Mouse (Mus musculus): ENCODE results near the gene Gm45808. TPM values are rescaled to one million over a fixed set of nuclear protein-coding genes. Genes with fewer than 3 reads are reported as not detected.
"Not testable (repeated sequence)": the region's sequence is repeated elsewhere in the genome, so short reads cannot be mapped to it uniquely, and the experiment has no call there.

Gene Gm45808
- total RNA-seq, 2 experiments from 2014 or later, result 2.8 to 4.6 TPM

DNA sequence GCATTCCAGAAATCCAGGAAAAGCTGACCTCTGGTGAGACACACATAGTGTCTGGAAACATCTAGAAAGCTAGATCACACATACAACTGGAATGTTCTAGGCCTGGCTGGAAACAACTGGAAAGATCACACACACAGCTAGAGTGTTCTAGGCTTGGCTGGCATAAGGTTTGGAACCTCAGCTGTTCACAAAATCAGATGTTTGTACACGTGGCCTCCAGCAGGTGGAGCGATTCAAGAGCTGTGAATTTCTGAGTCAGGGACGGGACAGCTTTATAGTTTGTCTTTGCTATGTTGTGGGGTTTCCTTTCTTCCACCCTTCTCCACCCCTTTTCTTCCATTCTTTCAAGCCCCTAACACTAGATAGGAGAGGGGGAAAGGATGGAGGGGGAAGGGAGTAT lies 9.6 kb downstream of the Gm45808 start:
- intact Hi-C loops (cut with DNase I), result loop anchor here (1.0 kb wide), 1 partner anchor 84 kb away; no protein-coding TSS in a partner anchor
- peak; percentile 65 to 75 for DNase-seq

DNA sequence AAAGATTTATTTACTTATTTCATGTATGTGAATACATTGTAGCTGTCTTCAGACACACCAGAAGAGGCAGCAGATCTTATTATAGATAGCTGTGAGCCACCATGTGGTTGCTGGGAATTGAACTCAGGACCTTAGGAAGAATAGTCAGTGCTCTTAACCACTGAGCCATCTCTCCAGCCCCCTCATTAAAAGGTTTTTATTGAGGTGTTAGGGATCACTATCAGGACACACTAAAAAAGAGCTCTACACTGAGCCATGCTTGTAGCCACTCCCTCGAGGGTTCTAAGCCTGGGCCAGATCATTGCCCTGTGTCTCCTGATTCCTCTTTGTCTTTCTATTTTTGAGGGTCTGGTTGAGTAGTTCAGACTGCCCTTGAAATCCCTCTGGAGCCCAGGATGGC lies 10.2 kb downstream of the Gm45808 start:
- intact Hi-C loops (cut with DNase I), result no loop called here
- DNase-seq, result no peak

DNA sequence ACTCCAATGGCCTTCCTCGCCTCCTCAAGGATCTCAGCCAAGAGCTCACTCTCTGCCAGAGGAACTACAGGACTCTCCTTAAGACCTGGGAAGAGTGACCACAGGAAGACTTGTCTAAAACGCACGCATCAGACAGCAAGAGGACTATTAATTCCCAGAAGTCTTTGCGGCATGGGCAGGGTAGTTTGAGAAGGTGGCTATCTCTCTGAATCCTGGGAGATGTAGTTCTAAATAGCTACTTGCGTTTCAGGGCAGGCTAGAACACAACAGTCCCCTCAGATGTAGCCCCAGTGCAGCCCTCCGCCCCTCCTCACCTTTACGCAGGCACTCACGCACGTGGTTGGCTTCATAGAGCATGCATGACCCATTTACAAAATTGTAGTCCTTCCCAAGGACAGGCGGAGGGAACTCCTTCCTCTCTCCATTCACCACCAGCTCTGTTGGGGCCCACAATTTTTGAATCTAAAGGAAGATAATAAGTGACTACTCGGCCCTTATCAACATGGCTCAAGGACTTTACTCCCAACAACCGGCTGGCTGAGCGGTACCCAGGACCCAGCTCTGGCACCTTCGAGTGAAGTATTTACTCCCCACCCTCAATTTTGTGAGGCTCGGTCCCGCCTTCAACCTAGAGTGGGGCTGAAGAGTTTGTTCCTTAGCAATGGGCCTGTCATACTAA lies 11.2 kb downstream of the Gm45808 start:
- DNase-seq, result no peak
- intact Hi-C loops (cut with DNase I), result loop anchor here (2.0 kb wide), 1 partner anchor 47 kb away; no protein-coding TSS in a partner anchor

DNA sequence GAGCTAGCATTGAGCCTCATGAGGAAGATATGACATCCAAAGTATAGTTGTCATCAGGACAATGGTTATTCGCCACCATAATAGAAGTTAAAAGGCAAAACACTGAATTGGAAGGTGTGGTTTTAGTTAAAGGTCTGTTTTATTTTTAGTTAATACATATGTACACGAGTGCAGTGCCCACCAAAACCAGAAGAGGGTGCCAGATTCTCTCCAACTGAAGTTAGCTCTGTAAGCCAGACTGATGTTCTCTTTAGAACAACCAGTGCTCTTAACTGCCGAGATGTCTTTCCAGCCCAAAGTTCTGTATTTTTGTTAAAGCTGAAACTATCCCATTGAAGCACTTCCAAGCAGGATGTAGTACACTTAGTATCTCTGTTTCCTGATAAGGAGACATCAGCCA lies 15.7 kb downstream of the Gm45808 start:
- peak; percentile 67 to 82 for DNase-seq
- intact Hi-C loops (cut with DNase I), result no loop called here

DNA sequence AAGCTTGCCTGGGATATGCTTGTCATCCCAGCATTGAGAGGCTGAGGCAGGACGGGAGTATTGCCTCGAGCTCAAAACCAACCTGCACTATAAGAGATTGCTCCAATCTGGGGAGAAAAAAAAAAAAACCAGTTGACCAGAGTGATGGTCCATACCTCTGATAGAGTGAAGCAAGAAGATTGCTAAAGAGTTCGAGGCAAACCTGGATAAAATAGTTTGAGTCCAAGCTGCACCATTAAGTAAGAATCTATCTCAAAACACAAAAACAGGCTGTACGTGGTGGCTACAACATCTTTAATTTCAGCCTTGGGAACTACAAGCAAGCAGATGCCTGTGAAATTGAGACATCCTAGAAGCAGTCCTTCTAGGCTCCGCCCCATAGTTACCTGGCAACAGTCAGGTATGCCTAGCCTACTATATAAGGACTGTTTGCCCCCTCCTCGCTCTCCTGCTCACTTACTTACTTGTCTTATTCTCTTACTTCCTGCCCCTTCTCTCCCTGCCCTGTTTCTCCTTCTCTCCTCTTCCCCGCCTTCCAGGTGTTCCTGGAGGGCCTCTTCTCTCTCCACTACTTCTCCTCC lies 19.4 kb downstream of the Gm45808 start:
- no peak for DNase-seq
- intact Hi-C loops (cut with DNase I), result no loop called here

DNA sequence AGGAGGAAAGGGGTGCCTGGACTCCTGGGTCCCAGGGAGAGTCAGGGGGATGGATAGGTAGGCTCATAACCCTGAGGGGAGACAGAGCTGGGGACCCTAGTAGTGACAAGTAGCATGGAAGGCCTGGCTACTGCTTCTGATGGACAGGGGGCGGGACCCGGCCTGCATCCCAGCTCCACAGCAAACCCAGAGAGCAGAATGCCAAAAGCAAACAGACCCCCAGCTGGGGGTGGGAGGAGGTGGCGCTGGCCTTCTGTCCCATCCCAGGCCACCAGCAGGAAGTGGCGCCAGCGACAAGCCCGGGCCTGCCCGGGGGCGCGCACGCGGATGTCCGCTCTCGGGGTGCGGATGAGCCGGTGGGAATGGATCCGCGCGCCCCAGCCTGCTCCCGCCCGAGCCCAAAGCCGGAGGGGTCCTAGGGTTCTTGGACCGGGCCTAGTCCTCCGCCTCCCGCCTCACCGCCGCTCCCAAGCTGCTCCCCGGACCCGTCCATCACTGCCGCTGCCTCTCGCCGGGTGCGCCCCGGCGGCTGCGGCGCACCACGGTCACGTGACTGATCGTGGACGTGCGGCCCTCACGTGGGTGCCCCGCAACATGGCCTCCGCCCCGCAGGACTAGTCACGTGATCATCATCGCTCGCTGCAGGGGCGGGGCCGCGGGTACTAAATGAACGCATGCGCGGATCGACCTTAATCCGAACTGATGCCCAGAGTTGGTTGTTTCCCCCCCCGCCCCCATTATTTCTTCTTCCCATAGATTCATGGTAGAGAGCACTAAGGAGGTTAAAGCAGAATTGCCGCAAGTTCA lies 20.1 kb downstream of the Gm45808 start, which contains the start of gene Bax:
Gene Bax, minus strand, starts transcription at position 616 of the 807 bp plus-strand sequence.
- intact Hi-C loops (cut with DNase I), result no loop called here

DNA sequence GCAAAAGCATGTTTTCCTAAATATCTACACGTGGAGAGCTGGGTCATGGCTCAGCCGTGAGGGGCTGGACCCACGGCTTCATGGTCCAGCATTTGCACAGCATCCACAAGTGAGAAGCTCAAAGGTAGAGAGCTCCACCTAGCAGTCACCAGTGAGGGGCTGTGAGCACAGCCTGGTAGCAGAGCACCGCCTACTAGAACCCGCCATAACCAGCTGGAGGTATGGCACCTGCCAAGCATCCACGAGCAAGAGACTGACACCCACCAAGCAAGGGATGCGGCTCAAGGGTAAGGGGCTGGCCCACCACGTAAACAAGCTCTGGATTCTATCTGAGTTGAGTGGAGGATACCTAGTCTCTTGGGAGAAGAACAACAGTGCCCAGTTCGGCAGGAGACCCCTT lies 21.1 kb downstream of the Gm45808 start:
- no peak for DNase-seq
- intact Hi-C loops (cut with DNase I), result no loop called here

More for the DNA sequence above, 20.1 kb downstream of the Gm45808 start, which contains the start of gene Bax:
- peak; percentile 94 to 97 for DNase-seq

DNA sequence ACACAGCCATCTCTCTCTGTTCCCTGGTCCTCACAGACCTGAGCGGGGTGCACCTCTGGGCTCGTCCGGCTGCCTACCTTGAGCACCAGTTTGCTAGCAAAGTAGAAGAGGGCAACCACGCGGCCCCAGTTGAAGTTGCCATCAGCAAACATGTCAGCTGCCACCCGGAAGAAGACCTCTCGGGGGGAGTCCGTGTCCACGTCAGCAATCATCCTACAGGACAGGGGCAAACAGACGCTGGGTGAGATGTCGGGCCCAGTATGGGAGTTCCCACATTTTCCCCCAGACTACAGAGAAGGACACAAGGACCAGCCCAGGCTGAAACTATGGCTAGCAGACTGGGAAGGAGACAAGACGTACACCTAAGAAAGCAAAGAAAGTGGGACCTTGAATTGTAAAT lies 21.5 kb downstream of the Gm45808 start:
- intact Hi-C loops (cut with DNase I), result no loop called here
- no peak for DNase-seq

DNA sequence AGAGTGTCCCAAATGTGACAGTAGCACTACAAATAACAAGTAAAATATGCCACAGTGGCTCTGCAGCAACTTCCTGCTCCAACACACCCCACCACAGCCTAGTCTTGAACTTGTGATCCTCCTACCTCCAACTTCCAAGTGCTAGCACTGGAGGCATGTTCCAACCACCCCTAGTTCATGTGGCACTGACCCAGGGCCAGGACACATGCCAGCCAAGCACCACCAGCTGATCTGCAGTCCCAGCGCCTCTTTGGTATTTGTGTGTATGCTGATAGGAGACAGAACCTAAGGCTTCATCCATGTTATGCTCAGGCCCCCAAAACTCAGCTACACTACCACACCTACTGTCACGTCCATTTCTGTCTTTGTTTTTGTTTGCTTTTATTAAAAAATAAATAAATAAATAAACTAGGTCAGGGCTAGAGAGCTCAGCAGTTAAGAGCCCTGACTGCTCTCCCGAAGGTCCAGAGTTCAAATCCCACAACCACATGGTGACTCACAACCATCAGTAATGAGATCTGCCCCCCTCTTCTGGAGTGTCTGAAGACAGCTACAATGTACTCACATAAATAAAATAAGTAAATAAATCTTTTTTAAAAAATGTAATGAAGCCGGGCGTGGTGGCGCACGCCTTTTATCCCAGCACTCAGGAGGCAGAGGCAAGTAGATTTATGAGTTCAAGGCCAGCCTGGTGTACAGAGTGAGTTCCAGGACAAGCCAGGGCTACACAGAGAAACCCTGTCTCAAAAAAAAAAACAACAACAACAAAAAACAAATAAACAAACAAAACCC lies 22.4 kb downstream of the Gm45808 start:
- no peak for DNase-seq
- intact Hi-C loops (cut with DNase I), result loop anchor here (5.0 kb wide), 1 partner anchor 238 kb away; no protein-coding TSS in a partner anchor

DNA sequence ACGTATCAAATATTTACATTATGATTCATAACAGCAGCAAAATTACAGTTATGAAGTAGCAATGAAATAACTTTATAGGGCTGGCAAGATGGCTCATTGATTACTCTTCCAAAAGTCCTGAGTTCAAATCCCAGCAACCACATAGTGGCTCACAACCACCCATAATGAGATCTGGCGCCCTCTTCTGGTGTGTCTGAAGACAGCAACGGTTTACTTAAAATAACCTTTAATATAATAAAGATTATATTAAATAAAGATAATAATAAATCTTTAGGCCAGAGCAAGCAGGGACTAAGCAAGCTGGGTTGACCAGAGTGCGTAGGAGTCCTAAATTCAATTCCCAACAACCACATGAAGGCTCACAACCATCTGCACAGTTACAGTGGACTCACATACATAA lies 23.7 kb downstream of the Gm45808 start:
- DNase-seq, result not testable (repeated sequence)
- intact Hi-C loops (cut with DNase I), result loop anchor here (5.0 kb wide), 1 partner anchor 239 kb away; no protein-coding TSS in a partner anchor

DNA sequence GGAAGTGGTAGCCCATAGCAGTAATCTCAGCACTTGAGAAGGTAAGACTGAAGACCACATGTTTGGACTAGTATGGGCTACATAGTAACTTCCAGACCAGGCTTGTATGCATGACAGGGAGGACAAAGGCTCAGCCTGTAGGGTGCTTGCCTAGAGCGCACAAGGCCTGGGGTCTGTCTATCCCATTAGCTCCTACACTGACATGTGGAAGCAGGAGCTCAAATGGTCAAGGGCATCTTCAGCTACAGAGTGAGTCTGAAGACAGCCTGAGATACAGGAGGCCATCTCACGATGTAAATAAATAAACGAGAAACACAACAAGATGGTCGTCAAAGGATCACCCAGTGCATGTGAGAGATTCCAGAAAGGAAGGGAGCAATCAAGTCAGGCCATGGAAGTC lies 24.3 kb downstream of the Gm45808 start:
- no peak for DNase-seq
- intact Hi-C loops (cut with DNase I), result loop anchor here (5.0 kb wide), 1 partner anchor 240 kb away; no protein-coding TSS in a partner anchor

DNA sequence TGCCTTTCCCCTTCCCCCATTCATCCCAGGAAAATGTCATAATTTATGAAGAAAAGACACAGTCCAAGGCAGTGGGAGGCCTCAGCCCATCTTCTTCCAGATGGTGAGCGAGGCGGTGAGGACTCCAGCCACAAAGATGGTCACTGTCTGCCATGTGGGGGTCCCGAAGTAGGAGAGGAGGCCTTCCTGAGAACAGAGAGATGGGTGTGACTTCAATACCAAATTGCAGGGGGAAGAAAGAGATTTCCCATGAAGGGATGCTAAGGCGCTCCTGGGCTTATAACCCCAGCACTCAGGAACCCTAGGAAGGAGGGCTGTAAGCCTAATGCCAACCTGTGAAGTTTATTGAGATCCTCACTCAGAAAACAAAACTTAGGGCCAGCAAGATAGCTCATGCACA lies 24.8 kb downstream of the Gm45808 start:
- DNase-seq, result no peak
- intact Hi-C loops (cut with DNase I), result loop anchor here (5.0 kb wide), 1 partner anchor 241 kb away; no protein-coding TSS in a partner anchor

DNA sequence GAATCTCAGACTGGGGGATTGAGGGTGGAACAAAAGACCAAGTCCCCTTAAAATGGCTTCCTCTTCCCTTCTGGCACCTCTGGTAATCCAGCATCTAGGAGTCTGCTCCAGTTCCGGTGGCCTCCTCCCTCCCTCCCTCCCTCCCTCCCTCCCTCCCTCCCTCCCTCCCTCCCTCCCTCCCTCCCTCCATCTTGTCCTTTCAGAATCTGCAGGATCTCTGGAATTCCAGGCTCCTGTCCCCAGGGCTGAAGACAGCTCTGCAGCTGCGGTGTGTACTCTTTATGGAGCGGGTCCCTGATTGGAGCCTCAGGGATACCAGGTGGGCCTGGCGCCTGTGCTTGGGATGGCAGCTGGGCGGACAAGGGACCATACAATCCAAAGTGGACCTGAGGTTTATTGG lies 25.3 kb downstream of the Gm45808 start:
- intact Hi-C loops (cut with DNase I), result loop anchor here (5.0 kb wide), 1 partner anchor 241 kb away; no protein-coding TSS in a partner anchor
- DNase-seq, result no peak

DNA sequence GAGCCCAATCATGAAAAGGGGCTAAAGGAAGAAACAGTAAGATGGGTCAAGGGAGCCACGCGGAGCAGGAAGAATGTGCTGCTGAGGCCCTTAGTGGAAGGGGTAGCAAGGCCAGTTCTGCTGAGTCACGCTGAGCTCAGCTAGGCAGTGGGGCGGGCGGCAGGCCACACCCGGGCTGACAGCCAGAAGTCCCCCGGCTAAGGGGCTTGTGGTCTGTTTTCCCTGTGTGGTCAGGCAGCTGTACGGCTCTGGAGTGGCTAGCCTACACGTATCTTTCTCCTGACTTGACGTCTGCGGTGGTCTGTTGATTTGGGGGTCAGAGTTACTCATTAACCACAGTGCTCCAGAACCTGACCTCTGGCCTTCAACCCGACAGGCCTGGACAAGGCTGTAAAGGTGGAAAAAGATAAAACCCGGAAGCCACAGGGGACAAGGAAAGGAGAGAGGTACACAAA lies 25.7 kb downstream of the Gm45808 start:
- peak; percentile 67 for DNase-seq
- intact Hi-C loops (cut with DNase I), result loop anchor here (5.0 kb wide), 1 partner anchor 241 kb away; no protein-coding TSS in a partner anchor

DNA sequence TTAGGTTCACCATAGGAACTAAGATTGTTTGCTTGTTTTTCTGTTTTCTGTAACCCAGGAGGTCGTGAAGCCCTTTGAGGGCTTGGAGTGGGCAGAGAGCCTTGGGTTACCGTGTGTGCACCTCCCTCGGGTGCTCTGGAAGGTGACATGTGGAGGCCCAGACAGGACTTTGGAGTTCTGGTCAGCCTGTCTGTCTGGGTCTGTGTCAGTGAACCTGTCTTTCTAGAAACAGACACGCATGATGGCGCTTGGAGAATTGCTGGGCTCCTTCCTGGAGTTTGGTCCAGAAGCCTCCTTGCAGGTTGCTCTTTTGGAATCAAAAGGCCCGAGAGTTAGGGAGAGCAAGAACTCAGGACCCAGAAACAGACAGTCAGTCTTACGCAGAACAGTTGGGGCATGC lies 26.2 kb downstream of the Gm45808 start:
- peak in 1 of 2 experiments; percentile 24 for DNase-seq
- intact Hi-C loops (cut with DNase I), result loop anchor here (5.0 kb wide), 1 partner anchor 242 kb away; no protein-coding TSS in a partner anchor

DNA sequence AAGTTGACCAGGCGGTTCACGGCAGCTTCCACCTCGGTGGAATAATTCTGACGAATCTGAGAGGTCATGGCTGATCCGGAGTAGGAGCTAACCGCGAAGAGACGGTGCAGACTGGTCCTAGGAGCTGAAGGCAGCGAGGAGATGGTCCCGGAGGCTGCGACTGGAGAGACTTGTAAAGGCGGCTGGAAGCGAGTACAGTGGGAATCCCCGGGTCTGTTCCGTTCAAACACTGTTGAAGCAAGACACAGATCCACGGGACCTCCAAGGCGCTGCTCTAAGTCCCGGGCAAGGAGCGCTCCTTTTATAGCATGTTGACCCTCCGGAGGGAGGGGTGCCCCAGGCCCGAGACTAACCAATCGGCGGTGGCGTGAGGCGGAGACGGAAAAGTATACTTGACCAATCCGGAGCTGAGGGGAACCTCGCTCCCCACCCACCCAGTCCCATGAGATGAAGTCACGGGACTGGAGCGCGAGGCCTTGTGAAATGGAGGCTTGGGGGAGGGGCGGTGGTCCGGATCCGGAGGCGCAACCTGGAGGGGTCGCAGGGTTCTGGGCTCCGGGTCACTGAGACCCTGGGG lies 27.0 kb downstream of the Gm45808 start, which contains the start of gene Ftl1:
Gene Ftl1, minus strand, starts transcription at position 321 of the 577 bp plus-strand sequence.
- intact Hi-C loops (cut with DNase I), result loop anchor here (5.0 kb wide), 1 partner anchor 243 kb away; no protein-coding TSS in a partner anchor
- peak; percentile 93 to 94 for DNase-seq

DNA sequence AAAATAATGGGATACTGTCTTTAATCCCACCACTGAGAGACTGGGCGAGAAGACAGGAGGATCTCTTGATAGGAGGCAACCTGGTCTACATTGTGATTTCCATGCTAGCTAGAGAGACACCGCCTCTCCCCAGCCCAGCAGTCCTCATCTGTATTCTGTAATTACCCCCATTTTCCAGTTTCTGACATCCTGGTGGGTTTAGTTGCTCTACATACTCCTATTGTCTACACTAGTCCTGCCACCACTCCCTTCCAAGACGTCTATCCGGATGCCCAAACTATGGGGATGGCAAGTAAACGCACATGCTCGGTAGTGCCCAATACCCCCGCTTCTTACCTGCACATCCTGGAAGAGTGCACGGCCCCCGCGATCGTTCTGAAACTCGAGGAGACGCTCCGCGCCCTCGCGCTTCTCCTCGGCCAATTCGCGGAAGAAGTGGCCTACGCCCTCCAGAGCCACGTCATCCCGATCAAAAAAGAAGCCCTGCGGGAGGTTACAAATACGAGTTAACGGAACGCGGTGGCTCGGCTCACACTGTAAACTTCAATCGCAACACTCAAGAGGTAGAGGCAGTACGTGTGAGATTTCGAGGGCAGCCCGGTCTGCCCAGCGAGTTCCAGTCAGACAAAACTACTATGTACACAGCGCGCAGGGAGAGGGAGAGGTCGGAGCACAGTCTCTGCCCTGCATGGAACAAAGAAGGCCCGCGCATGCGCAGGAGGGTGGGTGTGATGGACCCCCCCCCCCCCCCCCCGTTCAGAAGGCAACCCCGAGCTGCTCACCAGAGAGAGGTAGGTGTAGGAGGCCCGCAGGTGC lies 27.7 kb downstream of the Gm45808 start:
- DNase-seq, result peak; percentile 88 to 90
- intact Hi-C loops (cut with DNase I), result no loop called here

Measured in heart, postnatal 14 days (tissue).